In genomic region chr11:114702311-114702995, GRCm38 (mm10) we compare ENCODE assay signal across 16 mouse cellular contexts. TPM values are rescaled to one million over a fixed set of nuclear protein-coding genes. Genes with fewer than 3 reads are reported as not detected.
DNase-seq lines count a peak whose midpoint lies in the region; ATAC-seq and TF ChIP-seq lines count a peak whose summit lies in the region.
"Had no signal": no experiment of that assay in that cellular context is flagged by ENCODE, and none has a peak within 500 bp of the region (broad histone marks: within the 10 kb centered on the region; RNA-seq: fewer than 3 reads in every experiment).

No protein-coding gene starts in this region.

- no peak overlapping the region for H3K4me2 ChIP-seq in forebrain, embryonic 14.5 days (ENCODE audit: low read length)
- no peak overlapping the region for H3K4me2 ChIP-seq in forebrain, embryonic 16.5 days (ENCODE audit: low read length)
- no peak overlapping the region for H3K4me2 ChIP-seq in heart, embryonic 12.5 days

- H3K9ac ChIP-seq in forebrain, embryonic 14.5 days (ENCODE audit: low read length): no peak overlapping the region
- H3K9ac ChIP-seq in forebrain, embryonic 16.5 days (replicated peaks; ENCODE audit: low read depth, low read length): no peak overlapping the region
- no peak overlapping the region for H3K9ac ChIP-seq in heart, embryonic 12.5 days
- H3K9ac ChIP-seq: liver, postnatal 0 days had no signal

- H3K27ac ChIP-seq in forebrain, embryonic 14.5 days (ENCODE audit: low read depth, low read length): peak overlapping the region; percentile 50
- no peak overlapping the region for H3K27ac ChIP-seq in forebrain, embryonic 16.5 days (ENCODE audit: low read length)
- H3K27ac ChIP-seq in thymus, adult 2 months (ENCODE audit: control insufficient read depth, insufficient read depth, low read length): no peak overlapping the region
- no peak overlapping the region for H3K27ac ChIP-seq in heart, embryonic 12.5 days (ENCODE audit: poor library complexity, severe bottlenecking)
- H3K27ac ChIP-seq: forebrain, embryonic 10.5 days had no signal

- TF ChIP-seq CTCF in thymus, adult 2 months (IDR thresholded peaks at IDR 0.05; ENCODE audit: borderline replicate concordance, control insufficient read depth, extremely low read depth, insufficient read depth, low read length, poor library complexity): no peak

- H3K4me1 ChIP-seq in forebrain, embryonic 14.5 days (ENCODE audit: control insufficient read depth, insufficient read depth, low read length): peaks cover 27% of the 10 kb centered on the region
- H3K4me1 ChIP-seq in forebrain, embryonic 16.5 days (replicated peaks; ENCODE audit: control insufficient read depth, insufficient read depth, low read length): peaks cover 24% of the 10 kb centered on the region
- peaks cover 16% of the 10 kb centered on the region for H3K4me1 ChIP-seq in thymus, adult 2 months (replicated peaks; ENCODE audit: control insufficient read depth, insufficient read depth, low read length)
- H3K4me1 ChIP-seq in heart, embryonic 12.5 days (replicated peaks): peaks cover 10% of the 10 kb centered on the region

- no peak for ATAC-seq in forebrain, embryonic 14.5 days
- ATAC-seq in forebrain, embryonic 16.5 days: no peak
- peak; percentile 29 to 37; a peak in 2 of 4 replicates for ATAC-seq in hematopoietic stem cell, adult 5-6 weeks (replicated peaks in 1 of 2; ENCODE audit: insufficient read depth in 1 of 2, low FRiP score in 2 of 2, low TSS enrichment in 1 of 2, low read depth in 1 of 2, poor library complexity in 2 of 2, severe bottlenecking in 2 of 2)
- no peak for ATAC-seq in heart, embryonic 12.5 days (ENCODE audit: insufficient number of reproducible peaks, low FRiP score)
- ATAC-seq: liver, postnatal 0 days had no signal

- H3K36me3 ChIP-seq in forebrain, embryonic 14.5 days (ENCODE audit: control insufficient read depth, insufficient read depth, low read length): no peaks in the 10 kb centered on the region; the same call in 1 of the 2 replicates
- no peaks in the 10 kb centered on the region for H3K36me3 ChIP-seq in forebrain, embryonic 16.5 days (ENCODE audit: control insufficient read depth, insufficient read depth)
- no peaks in the 10 kb centered on the region for H3K36me3 ChIP-seq in thymus, adult 2 months (ENCODE audit: control insufficient read depth, insufficient read depth, low read length)
- H3K36me3 ChIP-seq in splenic B cell, adult 2 months (ENCODE audit: control insufficient read depth, insufficient read depth, low read length, poor library complexity, severe bottlenecking): no peaks in the 10 kb centered on the region
- H3K36me3 ChIP-seq in heart, embryonic 12.5 days: no peaks in the 10 kb centered on the region
- H3K36me3 ChIP-seq: forebrain, embryonic 10.5 days had no signal

- H3K4me3 ChIP-seq in forebrain, embryonic 14.5 days (ENCODE audit: low read depth, low read length): no peak overlapping the region
- H3K4me3 ChIP-seq in forebrain, embryonic 16.5 days (replicated peaks; ENCODE audit: low read length): no peak overlapping the region
- H3K4me3 ChIP-seq in thymus, adult 2 months (ENCODE audit: control insufficient read depth, insufficient read depth, low read length): no peak overlapping the region
- no peak overlapping the region for H3K4me3 ChIP-seq in heart, embryonic 12.5 days
- H3K4me3 ChIP-seq: forebrain, embryonic 10.5 days had no signal

- no peak for TF ChIP-seq POLR2A in thymus, adult 2 months (IDR thresholded peaks at IDR 0.05; ENCODE audit: control insufficient read depth, extremely low read depth, insufficient read depth, low read length, poor library complexity)

- no peaks in the 10 kb centered on the region for H3K27me3 ChIP-seq in forebrain, embryonic 14.5 days (replicated peaks; ENCODE audit: control insufficient read depth, insufficient read depth, low read length)
- no peaks in the 10 kb centered on the region for H3K27me3 ChIP-seq in forebrain, embryonic 16.5 days (replicated peaks; ENCODE audit: control insufficient read depth, insufficient read depth, low read length)
- no peaks in the 10 kb centered on the region for H3K27me3 ChIP-seq in thymus, adult 2 months (ENCODE audit: control insufficient read depth, insufficient read depth, low read length)
- no peaks in the 10 kb centered on the region for H3K27me3 ChIP-seq in splenic B cell, adult 2 months (ENCODE audit: control insufficient read depth, insufficient read depth, low read length, poor library complexity, severe bottlenecking)
- H3K27me3 ChIP-seq in heart, embryonic 12.5 days (replicated peaks): no peaks in the 10 kb centered on the region

- 76% methylated on average over 15 of the region's 15 CpGs for WGBS in forebrain, embryonic 14.5 days
- 73% methylated on average over 15 of the region's 15 CpGs for WGBS in forebrain, embryonic 16.5 days
- WGBS in thymus, adult 2 months: 57% methylated on average over 15 of the region's 15 CpGs
- WGBS in heart, embryonic 12.5 days: 85% methylated on average over 15 of the region's 15 CpGs

- DNase-seq in forebrain, embryonic 14.5 days (ENCODE audit: low spot score): no peak
- DNase-seq in thymus, postnatal 14 days: peak; percentile 20
- no peak for DNase-seq in thymus, adult 2 months
- DNase-seq in splenic B cell, adult 2 months (ENCODE audit: low read depth, low spot score): peak; percentile 69
- DNase-seq in adrenal gland, postnatal 4 days (ENCODE audit: low spot score in 2 of 2): no peak
- DNase-seq: adrenal gland, postnatal 25 days; cerebellum, adult 11 months; gastrocnemius, postnatal 25 days; heart, postnatal 10 days; kidney, adult 11 months; liver, postnatal 0 days; right cerebral cortex, postnatal 14 days had no signal

- no peaks in the 10 kb centered on the region for H3K9me3 ChIP-seq in forebrain, embryonic 14.5 days (replicated peaks; ENCODE audit: control insufficient read depth, low read length)
- H3K9me3 ChIP-seq in forebrain, embryonic 16.5 days (ENCODE audit: control insufficient read depth, low read length): no peaks in the 10 kb centered on the region
- H3K9me3 ChIP-seq in heart, embryonic 12.5 days (replicated peaks): no peaks in the 10 kb centered on the region
- H3K9me3 ChIP-seq: forebrain, embryonic 10.5 days had no signal

RNA-seq across cellular contexts. Expression of gene Dnaic2, which starts 24.8 kb away (rescaled TPM):
- polyA plus RNA-seq in forebrain, embryonic 14.5 days (2014; fragmentation: Nextera tagmentation; extraction: Ambion mirVana): 2.1 and 3.0 TPM in 2 replicates
- 1.5 and 2.0 TPM in 2 replicates for polyA plus RNA-seq in forebrain, embryonic 16.5 days (2015; fragmentation: Nextera tagmentation; extraction: Ambion mirVana)
- 1.9 TPM in 2 replicates for polyA plus RNA-seq in thymus, adult 2 months (2012; rRNA removed)
- total RNA-seq in hematopoietic stem cell, adult 5-6 weeks (2017): not detected in 2 replicates
- polyA plus RNA-seq in heart, embryonic 12.5 days (2016; fragmentation: Nextera tagmentation; extraction: Ambion mirVana): 0.27 and 0.32 TPM in 2 replicates
- 1 to 10 TPM; 1.7 to 2.0 TPM for total RNA-seq in adrenal gland, postnatal 4 days (2021)

RNA-seq across cellular contexts. Expression of gene Ttyh2, which starts 27.2 kb away (rescaled TPM):
- polyA plus RNA-seq in forebrain, embryonic 14.5 days (2014; fragmentation: Nextera tagmentation; extraction: Ambion mirVana): 24.0 and 25.2 TPM in 2 replicates
- polyA plus RNA-seq in forebrain, embryonic 16.5 days (2015; fragmentation: Nextera tagmentation; extraction: Ambion mirVana): 25.1 and 27.5 TPM in 2 replicates
- 17.1 and 17.3 TPM in 2 replicates for polyA plus RNA-seq in thymus, adult 2 months (2012; rRNA removed)
- 3.0 and 3.3 TPM in 2 replicates for total RNA-seq in hematopoietic stem cell, adult 5-6 weeks (2017)
- 5.5 and 5.9 TPM in 2 replicates for polyA plus RNA-seq in heart, embryonic 12.5 days (2016; fragmentation: Nextera tagmentation; extraction: Ambion mirVana)
- total RNA-seq in adrenal gland, postnatal 4 days (2021): 100 to 1,000 TPM; 108 to 113 TPM

RNA-seq across cellular contexts. Expression of gene Rpl38, which starts 34.1 kb away (rescaled TPM):
- polyA plus RNA-seq in forebrain, embryonic 14.5 days (2014; fragmentation: Nextera tagmentation; extraction: Ambion mirVana): 739 and 915 TPM in 2 replicates
- 637 and 697 TPM in 2 replicates for polyA plus RNA-seq in forebrain, embryonic 16.5 days (2015; fragmentation: Nextera tagmentation; extraction: Ambion mirVana)
- polyA plus RNA-seq in thymus, adult 2 months (2012; rRNA removed): 481 and 516 TPM in 2 replicates
- 3,442 and 3,720 TPM in 2 replicates for total RNA-seq in hematopoietic stem cell, adult 5-6 weeks (2017)
- polyA plus RNA-seq in heart, embryonic 12.5 days (2016; fragmentation: Nextera tagmentation; extraction: Ambion mirVana): 785 and 816 TPM in 2 replicates
- total RNA-seq in adrenal gland, postnatal 4 days (2021): 1,000 to 10,000 TPM; 1,445 to 1,502 TPM

Comparison
In these comparisons a context has a peak if more than half of its experiments do, and no peak if none do; other contexts are left out.
1. DNase-seq: peak in thymus, postnatal 14 days (single experiment) and splenic B cell, adult 2 months (single experiment); none in forebrain, embryonic 14.5 days (single experiment), thymus, adult 2 months (single experiment) and adrenal gland, postnatal 4 days (0 of 2).
2. ATAC-seq: peak in hematopoietic stem cell, adult 5-6 weeks (2 of 2); none in forebrain, embryonic 14.5 days (single experiment), forebrain, embryonic 16.5 days (single experiment) and heart, embryonic 12.5 days (single experiment).